Mouse (Mus musculus) midbrain, postnatal 0 days (tissue): ENCODE results near the gene Ifit1. TPM values are rescaled to one million over a fixed set of nuclear protein-coding genes. Genes with fewer than 3 reads are reported as not detected.

Experiments
- ATAC-seq: fragments of 200-750 bp; cut with Nextera tagmentation; 2 replicates; pipeline ENCODE4 v1.8.0; 2017; ENCODE audit warnings: moderate number of reproducible peaks, mild to moderate bottlenecking, moderate TSS enrichment, moderate library complexity; ENCODE audit not compliant: low FRiP score
- DNase-seq: peaks from one replicate; pipeline ENCODE4 v3.0.0-alpha.2; 2015; ENCODE audit warnings: low spot score
- H3K27ac ChIP-seq: fragments of 300-500 bp; sonication (generic); 2 replicates; pipeline ENCODE4 v1.5.1; 2014; ENCODE audit warnings: low read depth, mild to moderate bottlenecking, low read length, mixed read lengths
- H3K27me3 ChIP-seq: fragments of 300-500 bp; sonication (generic); 2 replicates; pipeline ENCODE4 v1.6.1; 2014; ENCODE audit warnings: low read length, control low read depth, mixed read lengths; ENCODE audit not compliant: insufficient read depth
- H3K36me3 ChIP-seq: fragments of 300-500 bp; sonication (generic); 2 replicates; pipeline ENCODE4 v1.6.1; 2014; ENCODE audit warnings: low read length, control low read depth, mixed read lengths; ENCODE audit not compliant: insufficient read depth
- H3K4me1 ChIP-seq: fragments of 300-500 bp; sonication (generic); 2 replicates; pipeline ENCODE4 v1.6.1; 2014; ENCODE audit warnings: mild to moderate bottlenecking, control low read depth, antibody characterized with exemption, low read length, mixed read lengths; ENCODE audit not compliant: insufficient read depth
- H3K4me2 ChIP-seq: fragments of 300-500 bp; sonication (generic); 2 replicates; pipeline ENCODE4 v1.6.1; 2014; ENCODE audit warnings: low read depth, mild to moderate bottlenecking, low read length, mixed read lengths; ENCODE audit not compliant: poor library complexity, severe bottlenecking
- H3K4me3 ChIP-seq: fragments of 300-500 bp; sonication (generic); 2 replicates; pipeline ENCODE4 v1.5.1; 2014; ENCODE audit warnings: low read depth, mild to moderate bottlenecking, low read length, moderate library complexity
- H3K9ac ChIP-seq: fragments of 300-500 bp; sonication (generic); replicated peaks from 2 replicates; pipeline ENCODE4 v1.6.1; 2014; ENCODE audit warnings: mild to moderate bottlenecking, low read length, moderate library complexity, mixed read lengths; ENCODE audit not compliant: poor library complexity, severe bottlenecking
- H3K9me3 ChIP-seq: fragments of 300-500 bp; sonication (generic); 2 replicates; pipeline ENCODE4 v1.6.1; 2016; ENCODE audit warnings: low read length, control low read depth
- CTCF ChIP-seq: IDR thresholded peaks from 2 replicates; pipeline ENCODE4 v1.5.1; 2016; ENCODE audit warnings: antibody characterized with exemption, mild to moderate bottlenecking
- WGBS: fragments of 180-500 bp; shearing (Covaris S2); extraction: QIAGEN DNeasy Blood & Tissue Kit; methylation state at CpG from one replicate; pipeline ENCODE4 v1.1.7; 2014; 5-methylcytosine and 5-hydroxymethylcytosine counted together
- polyA plus RNA-seq: library from polyadenylated mRNA; unstranded; fragments of >200 nt; fragmentation: Nextera tagmentation; extraction: Ambion mirVana; gene quantifications from 2 replicates; pipeline ENCODE4 v1.2.1, GENCODE M21; 2015
- total RNA-seq: library from RNA; depleted of rRNA; stranded (reverse); fragments of >200 nt; gene quantifications from 2 replicates; pipeline ENCODE4 v1.2.3, GENCODE M21; 2014

Gene Ifit1
- total and polyA plus RNA-seq, 2 experiments from 2014 or later = 1.0 to 2.6 TPM

GRCm38 (mm10) chr19:34666127-34666526 lies 25.5 kb downstream of the Ifit1 start:
- no peak overlapping the region for H3K4me3 ChIP-seq
- H3K9me3 ChIP-seq = no peaks in the 10 kb centered on the region
- TF ChIP-seq CTCF = peak; percentile 97
- 2% methylated on average over 5 of the region's 5 CpGs for WGBS
- H3K9ac ChIP-seq = no peak overlapping the region
- no peak overlapping the region for H3K27ac ChIP-seq
- no peaks in the 10 kb centered on the region for H3K4me1 ChIP-seq
- no peaks in the 10 kb centered on the region for H3K27me3 ChIP-seq
- no peaks in the 10 kb centered on the region for H3K36me3 ChIP-seq
- ATAC-seq (no peak), DNase-seq (peak; percentile 88)
- H3K4me2 ChIP-seq = no peak overlapping the region

- Histone ChIP-seq H3K36me3 (no peaks in the 10 kb centered on the region), H3K4me2 (no peak overlapping the region), H3K9me3 (no peaks in the 10 kb centered on the region), H3K9ac (no peak overlapping the region), H3K4me3 (no peak overlapping the region), H3K4me1 (no peaks in the 10 kb centered on the region), H3K27ac (no peak overlapping the region), H3K27me3 (no peaks in the 10 kb centered on the region)
- 59% methylated on average over 7 of the region's 7 CpGs for WGBS
- ATAC-seq (no peak; the same call in 1 of the 2 replicates), DNase-seq (peak; percentile 28)
- TF ChIP-seq CTCF = no peak
Measured at GRCm38 (mm10) chr19:34673476-34673875, 32.8 kb downstream of the Ifit1 start.

- Histone ChIP-seq H3K9me3 (no peaks in the 10 kb centered on the region), H3K27me3 (no peaks in the 10 kb centered on the region), H3K36me3 (no peaks in the 10 kb centered on the region), H3K9ac (no peak overlapping the region), H3K4me3 (no peak overlapping the region), H3K4me1 (no peaks in the 10 kb centered on the region), H3K4me2 (no peak overlapping the region), H3K27ac (no peak overlapping the region)
- no peak for DNase-seq
- ATAC-seq = no peak
- no peak for TF ChIP-seq CTCF
- 90% methylated on average over 4 of the region's 4 CpGs for WGBS
Measured at GRCm38 (mm10) chr19:34678428-34678827, 37.8 kb downstream of the Ifit1 start.

GRCm38 (mm10) chr19:34684857-34685256 lies 44.2 kb downstream of the Ifit1 start:
- H3K27me3 ChIP-seq = no peaks in the 10 kb centered on the region
- ATAC-seq (no peak), DNase-seq (peak; percentile 50)
- no peaks in the 10 kb centered on the region for H3K36me3 ChIP-seq
- 64% methylated on average over 1 of the region's 1 CpGs for WGBS
- no peak overlapping the region for H3K27ac ChIP-seq
- H3K9me3 ChIP-seq = no peaks in the 10 kb centered on the region
- no peak overlapping the region for H3K9ac ChIP-seq
- no peak overlapping the region for H3K4me2 ChIP-seq
- H3K4me3 ChIP-seq = no peak overlapping the region
- TF ChIP-seq CTCF = peak; percentile 77
- H3K4me1 ChIP-seq = no peaks in the 10 kb centered on the region

GRCm38 (mm10) chr19:34685530-34685929 lies 44.9 kb downstream of the Ifit1 start:
- ATAC-seq = no peak
- no peaks in the 10 kb centered on the region for H3K9me3 ChIP-seq
- H3K4me2 ChIP-seq = no peak overlapping the region
- no peak overlapping the region for H3K27ac ChIP-seq
- WGBS = 97% methylated on average over 1 of the region's 1 CpGs
- no peak for TF ChIP-seq CTCF
- no peak overlapping the region for H3K4me3 ChIP-seq
- no peaks in the 10 kb centered on the region for H3K4me1 ChIP-seq
- H3K27me3 ChIP-seq = no peaks in the 10 kb centered on the region
- H3K9ac ChIP-seq = no peak overlapping the region
- DNase-seq = no peak
- no peaks in the 10 kb centered on the region for H3K36me3 ChIP-seq

- Histone ChIP-seq H3K4me2 (no peak overlapping the region), H3K4me1 (no peaks in the 10 kb centered on the region), H3K27ac (no peak overlapping the region), H3K36me3 (no peaks in the 10 kb centered on the region), H3K27me3 (no peaks in the 10 kb centered on the region), H3K9me3 (no peaks in the 10 kb centered on the region), H3K4me3 (no peak overlapping the region), H3K9ac (no peak overlapping the region)
- no peak for DNase-seq
- whole genome bisulfite sequencing = 91% methylated on average over 6 of the region's 6 CpGs
- no peak for TF ChIP-seq CTCF
- no peak for ATAC-seq
Measured at GRCm38 (mm10) chr19:34691402-34691801, 50.7 kb downstream of the Ifit1 start.
